Mouse (Mus musculus): ENCODE results near the gene Defb19. TPM values are rescaled to one million over a fixed set of nuclear protein-coding genes. Genes with fewer than 3 reads are reported as not detected.
A peak's percentile ranks its signal among the peaks of the same experiment; 100 is the strongest.

Defb19 gene
- polyA plus RNA-seq, 1 experiment from 2014 or later = not detected

DNA sequence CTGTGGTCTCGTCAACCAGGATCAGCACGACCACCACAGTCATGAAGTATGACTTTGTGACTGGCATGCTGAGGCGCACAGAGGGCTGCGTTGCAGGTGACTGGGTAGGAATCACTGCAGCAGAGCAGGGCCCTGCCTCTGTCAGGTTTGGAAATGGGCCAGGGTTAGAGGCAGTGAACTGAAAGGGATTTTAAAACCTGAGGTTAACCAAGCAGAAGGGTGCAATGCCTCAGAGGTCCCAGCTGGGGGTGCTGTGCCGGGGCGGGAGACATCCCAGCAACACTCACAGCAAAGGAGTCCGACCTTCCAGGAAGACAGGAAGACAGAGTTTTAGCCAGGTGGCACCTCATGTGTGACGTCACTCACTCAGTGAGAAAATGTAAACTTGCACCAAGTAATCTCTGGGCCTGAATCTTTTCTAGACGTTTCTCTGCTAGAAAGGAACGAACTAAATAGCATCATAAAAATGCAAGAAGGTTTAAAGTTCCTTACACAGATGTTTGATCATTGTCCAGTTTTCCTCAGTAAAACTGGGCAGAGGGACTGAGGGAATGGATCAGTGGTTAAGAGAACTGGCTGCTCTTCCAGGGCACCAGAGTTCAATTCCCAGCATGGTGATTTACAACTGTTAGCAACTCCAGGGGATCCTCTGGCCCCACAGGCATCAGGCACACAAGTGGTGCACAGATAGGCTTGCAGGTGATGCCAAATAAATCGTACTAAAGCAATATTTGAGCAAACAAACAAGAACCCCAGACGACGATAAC lies 40.0 kb downstream of the Defb19 start, which contains the start of gene Defb29:
Gene Defb29, minus strand, starts transcription at position 155 of the 767 bp plus-strand sequence.
- Histone ChIP-seq H3K27me3 (ENCODE audit: control insufficient read depth, insufficient read depth, low read length) (no peaks in the 10 kb centered on the region), H3K27ac (replicated peaks) (no peak within 1 kb of the TSS), H3K9ac (ENCODE audit: low read length) (no peak within 1 kb of the TSS), H3K4me3 (ENCODE audit: low read depth, low read length) (no peak within 1 kb of the TSS), H3K4me1 (replicated peaks; ENCODE audit: control insufficient read depth, insufficient read depth) (no peaks in the 10 kb centered on the region), H3K9me3 (ENCODE audit: control insufficient read depth, low read length) (no peaks in the 10 kb centered on the region), H3K36me3 (ENCODE audit: control insufficient read depth, insufficient read depth, low read length) (no peaks in the 10 kb centered on the region), H3K4me2 (replicated peaks; ENCODE audit: low read depth) (no peak within 1 kb of the TSS)
- WGBS = 43% methylated on average over 13 of the region's 13 CpGs
- ATAC-seq (ENCODE audit: low FRiP score, low TSS enrichment) = no peak
- TF ChIP-seq CTCF (IDR thresholded peaks at IDR 0.05; ENCODE audit: low read depth) = peak; percentile 45
- TF ChIP-seq EP300 (optimal IDR thresholded peaks at IDR 0.05) = no peak
- no peak for DNase-seq (ENCODE audit: low spot score)

Other genes with a start within 250 kb of the Defb19 start
- 49.8 and 53.6 TPM in 2 replicates for gene Rbck1, start 247.7 kb downstream of the Defb19 start, polyA plus RNA-seq (2015; fragmentation: Nextera tagmentation; extraction: Ambion mirVana)
- gene Trib3, start 236.3 kb downstream of the Defb19 start, polyA plus RNA-seq (2015; fragmentation: Nextera tagmentation; extraction: Ambion mirVana) = 2.9 and 3.9 TPM in 2 replicates
- 1.1 and 1.5 TPM in 2 replicates for gene Nrsn2, start 203.7 kb downstream of the Defb19 start, polyA plus RNA-seq (2015; fragmentation: Nextera tagmentation; extraction: Ambion mirVana)
- 2.7 and 3.0 TPM in 2 replicates for gene Sox12, start 182.2 kb downstream of the Defb19 start, polyA plus RNA-seq (2015; fragmentation: Nextera tagmentation; extraction: Ambion mirVana)
- 14.8 and 15.6 TPM in 2 replicates for gene Zcchc3, start 165.3 kb downstream of the Defb19 start, polyA plus RNA-seq (2015; fragmentation: Nextera tagmentation; extraction: Ambion mirVana)
- gene 6820408C15Rik, start 164.7 kb downstream of the Defb19 start, polyA plus RNA-seq (2015; fragmentation: Nextera tagmentation; extraction: Ambion mirVana) = 0.38 TPM in 2 replicates
- not detected in 2 replicates for gene Defb23, start 115.7 kb downstream of the Defb19 start, polyA plus RNA-seq (2015; fragmentation: Nextera tagmentation; extraction: Ambion mirVana)
- gene Defb20, start 103.2 kb downstream of the Defb19 start, polyA plus RNA-seq (2015; fragmentation: Nextera tagmentation; extraction: Ambion mirVana) = not detected in 2 replicates
- not detected in 2 replicates for gene Defb22, start 90.2 kb downstream of the Defb19 start, polyA plus RNA-seq (2015; fragmentation: Nextera tagmentation; extraction: Ambion mirVana)
- gene Defb26, start 68.6 kb downstream of the Defb19 start, polyA plus RNA-seq (2015; fragmentation: Nextera tagmentation; extraction: Ambion mirVana) = not detected in 2 replicates
- not detected in 2 replicates for gene Defb28, start 62.1 kb downstream of the Defb19 start, polyA plus RNA-seq (2015; fragmentation: Nextera tagmentation; extraction: Ambion mirVana)
- gene Defb29, start 40.2 kb downstream of the Defb19 start, polyA plus RNA-seq (2015; fragmentation: Nextera tagmentation; extraction: Ambion mirVana) = not detected in 2 replicates
- gene Gm17416, start 11.0 kb downstream of the Defb19 start, polyA plus RNA-seq (2015; fragmentation: Nextera tagmentation; extraction: Ambion mirVana) = not detected in 2 replicates
- not detected in 2 replicates for gene Defb21, start 7.6 kb downstream of the Defb19 start, polyA plus RNA-seq (2015; fragmentation: Nextera tagmentation; extraction: Ambion mirVana)
- not detected in 2 replicates for gene Defb45, start 19.1 kb upstream of the Defb19 start, polyA plus RNA-seq (2015; fragmentation: Nextera tagmentation; extraction: Ambion mirVana)
- 0.23 TPM in 1 of 2 replicates, not detected in the other for gene Defb36, start 24.0 kb upstream of the Defb19 start, polyA plus RNA-seq (2015; fragmentation: Nextera tagmentation; extraction: Ambion mirVana)
- 0.73 and 1.7 TPM in 2 replicates for gene Defb25, start 42.7 kb upstream of the Defb19 start, polyA plus RNA-seq (2015; fragmentation: Nextera tagmentation; extraction: Ambion mirVana)
- 17.2 and 19.7 TPM in 2 replicates for gene Rem1, start 46.6 kb upstream of the Defb19 start, polyA plus RNA-seq (2015; fragmentation: Nextera tagmentation; extraction: Ambion mirVana)
- gene H13, start 89.1 kb upstream of the Defb19 start, polyA plus RNA-seq (2015; fragmentation: Nextera tagmentation; extraction: Ambion mirVana) = 110 and 121 TPM in 2 replicates
- 22.9 and 23.4 TPM in 2 replicates for gene Mcts2, start 106.7 kb upstream of the Defb19 start, polyA plus RNA-seq (2015; fragmentation: Nextera tagmentation; extraction: Ambion mirVana)
- gene Id1, start 155.9 kb upstream of the Defb19 start, polyA plus RNA-seq (2015; fragmentation: Nextera tagmentation; extraction: Ambion mirVana) = 191 and 228 TPM in 2 replicates
- 9.8 and 10.6 TPM in 2 replicates for gene Cox4i2, start 173.9 kb upstream of the Defb19 start, polyA plus RNA-seq (2015; fragmentation: Nextera tagmentation; extraction: Ambion mirVana)

Data from stomach, postnatal 0 days (tissue).